Mouse (Mus musculus): ENCODE results near the gene Atp2b2. TPM values are rescaled to one million over a fixed set of nuclear protein-coding genes. Genes with fewer than 3 reads are reported as not detected.

Gene Atp2b2
- polyA plus RNA-seq, 1 experiment from 2014 or later: 0.15 TPM

- no peaks in the 10 kb centered on the region for H3K36me3 ChIP-seq (ENCODE audit: control insufficient read depth, insufficient read depth, low read length)
- no peak overlapping the region for H3K4me2 ChIP-seq (ENCODE audit: low read depth, low read length)
- no peak overlapping the region for H3K9ac ChIP-seq (ENCODE audit: low read length)
- no peaks in the 10 kb centered on the region for H3K4me1 ChIP-seq (replicated peaks; ENCODE audit: control insufficient read depth, insufficient read depth, low read length)
- H3K27ac ChIP-seq (ENCODE audit: low read length): no peak overlapping the region
- ATAC-seq (ENCODE audit: low read depth): no peak
- peaks cover 14% of the 10 kb centered on the region for H3K27me3 ChIP-seq (ENCODE audit: control insufficient read depth, insufficient read depth, low read depth, low read length)
- no peak overlapping the region for H3K4me3 ChIP-seq (ENCODE audit: low read length)
- WGBS: 81% methylated on average over 14 of the region's 14 CpGs
- H3K9me3 ChIP-seq (ENCODE audit: control insufficient read depth, low read length): no peaks in the 10 kb centered on the region
Measured at GRCm38 (mm10) chr6:113747284-113747683, 295.1 kb downstream of the Atp2b2 start.

- no peak for ATAC-seq (ENCODE audit: low read depth)
- Histone ChIP-seq H3K4me2 (ENCODE audit: low read depth, low read length) (no peak overlapping the region), H3K9me3 (ENCODE audit: control insufficient read depth, low read length) (no peaks in the 10 kb centered on the region), H3K27ac (ENCODE audit: low read length) (no peak overlapping the region), H3K36me3 (ENCODE audit: control insufficient read depth, insufficient read depth, low read length) (no peaks in the 10 kb centered on the region), H3K4me1 (replicated peaks; ENCODE audit: control insufficient read depth, insufficient read depth, low read length) (no peaks in the 10 kb centered on the region; the same call in 1 of the 2 replicates), H3K27me3 (ENCODE audit: control insufficient read depth, insufficient read depth, low read depth, low read length) (peaks cover 14% of the 10 kb centered on the region), H3K4me3 (ENCODE audit: low read length) (no peak overlapping the region), H3K9ac (ENCODE audit: low read length) (no peak overlapping the region)
Measured at GRCm38 (mm10) chr6:113745117-113745516, 297.3 kb downstream of the Atp2b2 start.

GRCm38 (mm10) chr6:113743111-113743510 is 299.3 kb downstream of the Atp2b2 start:
- H3K9me3 ChIP-seq (ENCODE audit: control insufficient read depth, low read length): no peaks in the 10 kb centered on the region
- no peak overlapping the region for H3K27ac ChIP-seq (ENCODE audit: low read length)
- ATAC-seq (ENCODE audit: low read depth): no peak
- no peaks in the 10 kb centered on the region for H3K36me3 ChIP-seq (ENCODE audit: control insufficient read depth, insufficient read depth, low read length)
- no peak overlapping the region for H3K4me3 ChIP-seq (ENCODE audit: low read length)
- WGBS: 39% methylated on average over 1 of the region's 1 CpGs
- no peak overlapping the region for H3K4me2 ChIP-seq (ENCODE audit: low read depth, low read length)
- H3K27me3 ChIP-seq (ENCODE audit: control insufficient read depth, insufficient read depth, low read depth, low read length): peaks cover 6% of the 10 kb centered on the region
- peaks cover 7% of the 10 kb centered on the region for H3K4me1 ChIP-seq (replicated peaks; ENCODE audit: control insufficient read depth, insufficient read depth, low read length)
- no peak overlapping the region for H3K9ac ChIP-seq (ENCODE audit: low read length)

- Histone ChIP-seq H3K9me3 (ENCODE audit: control insufficient read depth, low read length) (no peaks in the 10 kb centered on the region), H3K4me1 (replicated peaks; ENCODE audit: control insufficient read depth, insufficient read depth, low read length) (peaks cover 7% of the 10 kb centered on the region), H3K36me3 (ENCODE audit: control insufficient read depth, insufficient read depth, low read length) (0 out of 2 replicates have a peak, but pooled peaks cover 2% of the 10 kb centered on the region), H3K4me2 (ENCODE audit: low read depth, low read length) (no peak overlapping the region), H3K27ac (ENCODE audit: low read length) (no peak overlapping the region), H3K9ac (ENCODE audit: low read length) (no peak overlapping the region), H3K4me3 (ENCODE audit: low read length) (no peak overlapping the region), H3K27me3 (ENCODE audit: control insufficient read depth, insufficient read depth, low read depth, low read length) (peaks cover 1% of the 10 kb centered on the region)
- whole genome bisulfite sequencing: 53% methylated on average over 1 of the region's 1 CpGs
- no peak for ATAC-seq (ENCODE audit: low read depth)
Measured at GRCm38 (mm10) chr6:113742321-113742720, 300.1 kb downstream of the Atp2b2 start.

GRCm38 (mm10) chr6:113741425-113741824 is 301.0 kb downstream of the Atp2b2 start:
- H3K36me3 ChIP-seq (ENCODE audit: control insufficient read depth, insufficient read depth, low read length): 0 out of 2 replicates have a peak, but pooled peaks cover 2% of the 10 kb centered on the region
- no peak overlapping the region for H3K9ac ChIP-seq (ENCODE audit: low read length)
- H3K4me2 ChIP-seq (ENCODE audit: low read depth, low read length): no peak overlapping the region
- 67% methylated on average over 2 of the region's 2 CpGs for WGBS
- peaks cover 7% of the 10 kb centered on the region for H3K4me1 ChIP-seq (replicated peaks; ENCODE audit: control insufficient read depth, insufficient read depth, low read length)
- no peaks in the 10 kb centered on the region for H3K9me3 ChIP-seq (ENCODE audit: control insufficient read depth, low read length)
- no peak for ATAC-seq (ENCODE audit: low read depth)
- H3K27me3 ChIP-seq (ENCODE audit: control insufficient read depth, insufficient read depth, low read depth, low read length): no peaks in the 10 kb centered on the region; the same call in 1 of the 2 replicates
- no peak overlapping the region for H3K27ac ChIP-seq (ENCODE audit: low read length)
- no peak overlapping the region for H3K4me3 ChIP-seq (ENCODE audit: low read length)

GRCm38 (mm10) chr6:113740236-113741217 is 301.9 kb downstream of the Atp2b2 start, which contains the start of gene Sec13:
Sec13 (minus strand) TSS chr6:113740743.
- ATAC-seq (ENCODE audit: low read depth): peak; percentile 80
- 6% methylated on average over 41 of the region's 41 CpGs for WGBS
- Histone ChIP-seq H3K36me3 (ENCODE audit: control insufficient read depth, insufficient read depth, low read length) (peaks cover 8% of the 10 kb centered on the region), H3K4me3 (ENCODE audit: low read length) (peak within 1 kb of the TSS; percentile 89), H3K27ac (ENCODE audit: low read length) (peak within 1 kb of the TSS; percentile 1; the same call in 1 of the 2 replicates), H3K4me1 (replicated peaks; ENCODE audit: control insufficient read depth, insufficient read depth, low read length) (peaks cover 7% of the 10 kb centered on the region), H3K9me3 (ENCODE audit: control insufficient read depth, low read length) (no peaks in the 10 kb centered on the region), H3K9ac (ENCODE audit: low read length) (peak within 1 kb of the TSS; percentile 74), H3K27me3 (ENCODE audit: control insufficient read depth, insufficient read depth, low read depth, low read length) (no peaks in the 10 kb centered on the region), H3K4me2 (ENCODE audit: low read depth, low read length) (peak within 1 kb of the TSS; percentile 85)

- no peak overlapping the region for H3K9ac ChIP-seq (ENCODE audit: low read length)
- WGBS: 88% methylated on average over 9 of the region's 9 CpGs
- no peak overlapping the region for H3K4me3 ChIP-seq (ENCODE audit: low read length)
- no peaks in the 10 kb centered on the region for H3K9me3 ChIP-seq (ENCODE audit: control insufficient read depth, low read length)
- no peak overlapping the region for H3K27ac ChIP-seq (ENCODE audit: low read length)
- no peaks in the 10 kb centered on the region for H3K27me3 ChIP-seq (ENCODE audit: control insufficient read depth, insufficient read depth, low read depth, low read length)
- H3K36me3 ChIP-seq (ENCODE audit: control insufficient read depth, insufficient read depth, low read length): peaks cover 23% of the 10 kb centered on the region
- H3K4me1 ChIP-seq (replicated peaks; ENCODE audit: control insufficient read depth, insufficient read depth, low read length): peaks cover 7% of the 10 kb centered on the region
- no peak for ATAC-seq (ENCODE audit: low read depth)
- no peak overlapping the region for H3K4me2 ChIP-seq (ENCODE audit: low read depth, low read length)
Measured at GRCm38 (mm10) chr6:113737318-113738046, 304.9 kb downstream of the Atp2b2 start.

GRCm38 (mm10) chr6:113731296-113731695 is 311.1 kb downstream of the Atp2b2 start:
- Histone ChIP-seq H3K9ac (ENCODE audit: low read length) (no peak overlapping the region), H3K4me2 (ENCODE audit: low read depth, low read length) (no peak overlapping the region), H3K27me3 (ENCODE audit: control insufficient read depth, insufficient read depth, low read depth, low read length) (no peaks in the 10 kb centered on the region), H3K27ac (ENCODE audit: low read length) (no peak overlapping the region), H3K4me1 (replicated peaks; ENCODE audit: control insufficient read depth, insufficient read depth, low read length) (no peaks in the 10 kb centered on the region), H3K4me3 (ENCODE audit: low read length) (no peak overlapping the region), H3K9me3 (ENCODE audit: control insufficient read depth, low read length) (no peaks in the 10 kb centered on the region), H3K36me3 (ENCODE audit: control insufficient read depth, insufficient read depth, low read length) (peaks cover 73% of the 10 kb centered on the region)
- 92% methylated on average over 3 of the region's 3 CpGs for WGBS
- ATAC-seq (ENCODE audit: low read depth): no peak

- no peak overlapping the region for H3K4me3 ChIP-seq (ENCODE audit: low read length)
- no peaks in the 10 kb centered on the region for H3K27me3 ChIP-seq (ENCODE audit: control insufficient read depth, insufficient read depth, low read depth, low read length)
- no peak overlapping the region for H3K4me2 ChIP-seq (ENCODE audit: low read depth, low read length)
- H3K27ac ChIP-seq (ENCODE audit: low read length): no peak overlapping the region
- no peak overlapping the region for H3K9ac ChIP-seq (ENCODE audit: low read length)
- no peak for ATAC-seq (ENCODE audit: low read depth)
- H3K4me1 ChIP-seq (replicated peaks; ENCODE audit: control insufficient read depth, insufficient read depth, low read length): no peaks in the 10 kb centered on the region
- WGBS: 77% methylated on average over 7 of the region's 7 CpGs
- H3K36me3 ChIP-seq (ENCODE audit: control insufficient read depth, insufficient read depth, low read length): peaks cover 58% of the 10 kb centered on the region
- no peaks in the 10 kb centered on the region for H3K9me3 ChIP-seq (ENCODE audit: control insufficient read depth, low read length)
Measured at GRCm38 (mm10) chr6:113728181-113728580, 314.2 kb downstream of the Atp2b2 start.

Measured in lung, embryonic 16.5 days (tissue).